7 mouse cellular contexts compared by ENCODE assay signal in the genomic region with DNA sequence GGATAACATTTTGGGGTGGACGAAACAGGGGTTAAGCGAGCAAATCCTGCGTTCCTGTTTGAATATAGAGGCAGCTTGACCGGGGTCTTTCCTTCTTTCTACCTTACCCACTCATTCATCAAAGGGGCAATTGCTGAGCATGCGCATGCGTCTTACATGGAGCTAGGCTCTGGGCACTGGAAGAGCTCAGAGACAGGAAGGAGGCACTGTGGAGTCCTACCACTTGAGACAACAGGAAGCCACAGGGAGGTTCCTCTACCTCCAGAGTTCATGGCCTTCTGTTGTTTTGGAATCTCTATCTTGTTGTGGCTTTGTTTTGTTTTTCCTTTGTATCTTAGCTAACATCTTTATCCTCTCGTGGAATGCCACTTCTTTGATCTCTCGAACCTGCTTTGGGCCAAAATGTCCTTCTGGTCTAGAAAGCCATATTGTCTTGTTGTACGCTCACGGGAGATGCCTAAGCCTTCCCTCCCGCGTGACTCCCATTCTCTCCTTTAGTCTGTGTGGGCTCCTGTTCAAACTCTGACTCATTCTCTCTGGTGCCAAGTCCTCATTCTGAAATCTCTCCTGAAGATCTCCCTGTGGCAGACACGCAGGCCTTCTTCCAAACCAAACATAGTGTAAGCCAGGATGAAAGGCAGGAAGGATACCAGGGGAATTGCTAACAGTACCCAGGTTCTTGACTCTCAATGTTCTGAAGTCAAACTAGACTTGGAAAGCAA.
DNase-seq lines count a peak whose midpoint lies in the region; ATAC-seq and TF ChIP-seq lines count a peak whose summit lies in the region.

No protein-coding gene starts in this region.

- H3K4me1 ChIP-seq in midbrain, postnatal 0 days (ENCODE audit: insufficient read depth, low read length) = no peaks in the 10 kb centered on the region
- no peaks in the 10 kb centered on the region for H3K4me1 ChIP-seq in midbrain, embryonic 16.5 days (ENCODE audit: control insufficient read depth, insufficient read depth, low read length)
- peaks cover 6% of the 10 kb centered on the region for H3K4me1 ChIP-seq in lung, adult 2 months (ENCODE audit: control insufficient read depth, insufficient read depth, low read length)
- H3K4me1 ChIP-seq in forebrain, embryonic 11.5 days (replicated peaks; ENCODE audit: control insufficient read depth, insufficient read depth, low read length) = no peaks in the 10 kb centered on the region

- H3K36me3 ChIP-seq in midbrain, postnatal 0 days (ENCODE audit: insufficient read depth, low read length) = no peaks in the 10 kb centered on the region
- no peaks in the 10 kb centered on the region for H3K36me3 ChIP-seq in midbrain, embryonic 16.5 days (ENCODE audit: control insufficient read depth, insufficient read depth, low read length)
- no peaks in the 10 kb centered on the region for H3K36me3 ChIP-seq in forebrain, embryonic 11.5 days (ENCODE audit: control insufficient read depth, insufficient read depth, low read length)

- no peaks in the 10 kb centered on the region for H3K9me3 ChIP-seq in midbrain, postnatal 0 days (ENCODE audit: low read length)
- 0 out of 2 replicates have a peak, but pooled peaks cover 4% of the 10 kb centered on the region for H3K9me3 ChIP-seq in midbrain, embryonic 16.5 days (replicated peaks; ENCODE audit: control insufficient read depth, low read length, poor library complexity, severe bottlenecking)
- H3K9me3 ChIP-seq in forebrain, embryonic 11.5 days (ENCODE audit: control insufficient read depth, low read length) = peaks cover 3% of the 10 kb centered on the region; the same call in 1 of the 2 replicates

- H3K9ac ChIP-seq in midbrain, postnatal 0 days (replicated peaks; ENCODE audit: low read length, poor library complexity, severe bottlenecking) = no peak overlapping the region
- H3K9ac ChIP-seq in midbrain, embryonic 16.5 days (ENCODE audit: low read depth, low read length) = no peak overlapping the region
- H3K9ac ChIP-seq in forebrain, embryonic 11.5 days (ENCODE audit: low read length) = no peak overlapping the region

- DNase-seq in midbrain, postnatal 0 days (ENCODE audit: low spot score) = peak; percentile 55
- peak; percentile 62 for DNase-seq in brain, embryonic 14.5 days (ENCODE audit: low read depth)
- peak; percentile 29 to 67 for DNase-seq in gastrocnemius, postnatal 36 days
- peak; percentile 64 for DNase-seq in lung, adult 2 months
- no peak for DNase-seq in B cell, adult 2 months
- DNase-seq in forebrain, embryonic 11.5 days (ENCODE audit: low spot score) = no peak

- no peak for ATAC-seq in midbrain, postnatal 0 days (ENCODE audit: low FRiP score)
- no peak for ATAC-seq in midbrain, embryonic 16.5 days
- ATAC-seq in forebrain, embryonic 11.5 days (replicated peaks; ENCODE audit: low FRiP score) = no peak

- H3K4me3 ChIP-seq in midbrain, postnatal 0 days (ENCODE audit: low read depth, low read length) = no peak overlapping the region
- no peak overlapping the region for H3K4me3 ChIP-seq in midbrain, embryonic 16.5 days (ENCODE audit: low read depth, low read length)
- peak overlapping the region; percentile 36 for H3K4me3 ChIP-seq in lung, adult 2 months (replicated peaks; ENCODE audit: extremely low read depth, low read depth, low read length)
- H3K4me3 ChIP-seq in forebrain, embryonic 11.5 days (ENCODE audit: low read depth, low read length) = no peak overlapping the region

- H3K4me2 ChIP-seq in midbrain, postnatal 0 days (ENCODE audit: low read depth, low read length, poor library complexity, severe bottlenecking) = no peak overlapping the region
- no peak overlapping the region for H3K4me2 ChIP-seq in midbrain, embryonic 16.5 days (ENCODE audit: low read length)
- H3K4me2 ChIP-seq in forebrain, embryonic 11.5 days (ENCODE audit: low read depth, low read length, severe bottlenecking) = no peak overlapping the region

- TF ChIP-seq CTCF in midbrain, postnatal 0 days (IDR thresholded peaks at IDR 0.05) = no peak
- TF ChIP-seq CTCF in brain, embryonic 14.5 days (IDR thresholded peaks at IDR 0.05; ENCODE audit: borderline replicate concordance, extremely low read depth, insufficient read depth, insufficient read length) = no peak
- TF ChIP-seq CTCF in lung, adult 2 months (IDR thresholded peaks at IDR 0.05; ENCODE audit: insufficient read depth, low read length) = 0 out of 2 replicates have a peak, but pooled peaks have one; percentile 5

- H3K27ac ChIP-seq in midbrain, postnatal 0 days (ENCODE audit: low read depth, low read length) = no peak overlapping the region
- no peak overlapping the region for H3K27ac ChIP-seq in midbrain, embryonic 16.5 days (ENCODE audit: low read length)
- H3K27ac ChIP-seq in forebrain, embryonic 11.5 days (ENCODE audit: low read depth, low read length) = no peak overlapping the region

- WGBS in midbrain, postnatal 0 days = 82% methylated on average over 13 of the region's 13 CpGs
- 79% methylated on average over 13 of the region's 13 CpGs for WGBS in midbrain, embryonic 16.5 days
- WGBS in lung, adult 2 months = 41% methylated on average over 13 of the region's 13 CpGs
- WGBS in forebrain, embryonic 11.5 days = 86% methylated on average over 13 of the region's 13 CpGs

- intact Hi-C loops in gastrocnemius, postnatal 36 days (cut with DNase I) = no loop called here

- no peak for TF ChIP-seq POLR2A in brain, embryonic 14.5 days (IDR thresholded peaks at IDR 0.05; ENCODE audit: borderline replicate concordance, extremely low read depth, insufficient read depth, insufficient read length, poor library complexity, severe bottlenecking)
- peak; percentile 35; the same call in 1 of the 2 replicates for TF ChIP-seq POLR2A in lung, adult 2 months (IDR thresholded peaks at IDR 0.05; ENCODE audit: borderline replicate concordance, extremely low read depth, low read depth, low read length)

- no peaks in the 10 kb centered on the region for H3K27me3 ChIP-seq in midbrain, postnatal 0 days (ENCODE audit: insufficient read depth, low read length)
- no peaks in the 10 kb centered on the region for H3K27me3 ChIP-seq in midbrain, embryonic 16.5 days (ENCODE audit: control insufficient read depth, insufficient read depth, low read depth, low read length)
- no peaks in the 10 kb centered on the region for H3K27me3 ChIP-seq in forebrain, embryonic 11.5 days (ENCODE audit: control insufficient read depth, insufficient read depth, low read length)

Comparison
In these comparisons a context has a peak if more than half of its experiments do, and no peak if none do; other contexts are left out.
1. DNase-seq: peak in midbrain, postnatal 0 days (single experiment), brain, embryonic 14.5 days (single experiment), gastrocnemius, postnatal 36 days (2 of 2) and lung, adult 2 months (single experiment); none in B cell, adult 2 months (0 of 2) and forebrain, embryonic 11.5 days (single experiment).